Mouse (Mus musculus): Measurements from ENCODE around the gene Bnc2. TPM values are rescaled to one million over a fixed set of nuclear protein-coding genes. Genes with fewer than 3 reads are reported as not detected.

Bnc2 gene
- total RNA-seq, 2 experiments from 2014 or later = 0.76 to 1.0 TPM

Other genes starting within 250 kb of the Bnc2 start
- 1 to 10 TPM; 7.9 TPM for gene Cntln, start 209.0 kb upstream of the Bnc2 start, total RNA-seq (2021)